Mouse (Mus musculus) liver, embryonic 14.5 days (tissue): ENCODE data around the gene Cacna1d.

Experiments used
- CTCF ChIP-seq: IDR thresholded peaks from 2 replicates; pipeline ENCODE4 v1.5.1; 2016; ENCODE audit warnings: antibody characterized with exemption, low read depth, control low read depth
- EP300 ChIP-seq: IDR thresholded peaks from 2 replicates; pipeline ENCODE4 v1.6.1; 2016; ENCODE audit warnings: antibody characterized with exemption, low read depth

DNA sequence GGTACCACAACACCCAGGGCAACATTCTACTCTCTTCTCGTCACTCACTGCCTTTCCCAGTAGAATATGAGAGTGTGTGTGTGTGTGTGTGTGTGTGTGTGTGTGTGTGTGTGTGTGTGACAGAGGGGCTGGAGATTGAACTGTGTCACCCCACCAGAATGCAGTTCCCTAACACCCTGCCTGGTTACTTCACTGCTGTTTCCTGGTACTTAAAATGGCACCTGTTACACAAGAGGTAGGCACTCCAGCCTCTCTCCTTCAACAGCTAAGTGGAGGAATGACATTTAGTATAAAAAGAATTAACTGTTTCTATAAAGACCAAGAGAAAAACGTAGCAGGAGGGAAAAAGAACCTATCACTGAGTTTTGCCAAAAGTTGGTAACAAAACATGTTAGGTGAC is 238.4 kb downstream of the Cacna1d start:
- TF ChIP-seq CTCF = no peak
- no peak for TF ChIP-seq EP300
